Mouse (Mus musculus) lung, adult 2 months (tissue): ENCODE measurements around the gene Gramd1b.

Source experiments
- CTCF ChIP-seq: fragments of 200-500 bp; IDR thresholded peaks from 2 replicates; pipeline ENCODE4 v1.5.1; 2011; ENCODE audit warnings: mild to moderate bottlenecking, low read length, control low read depth; ENCODE audit not compliant: insufficient read depth
- POLR2A ChIP-seq: fragments of 200-500 bp; IDR thresholded peaks from 2 replicates; pipeline ENCODE4 v1.6.1; 2011; ENCODE audit warnings: low read depth, mild to moderate bottlenecking, control low read depth, low read length, borderline replicate concordance; ENCODE audit errors: extremely low read depth

DNA sequence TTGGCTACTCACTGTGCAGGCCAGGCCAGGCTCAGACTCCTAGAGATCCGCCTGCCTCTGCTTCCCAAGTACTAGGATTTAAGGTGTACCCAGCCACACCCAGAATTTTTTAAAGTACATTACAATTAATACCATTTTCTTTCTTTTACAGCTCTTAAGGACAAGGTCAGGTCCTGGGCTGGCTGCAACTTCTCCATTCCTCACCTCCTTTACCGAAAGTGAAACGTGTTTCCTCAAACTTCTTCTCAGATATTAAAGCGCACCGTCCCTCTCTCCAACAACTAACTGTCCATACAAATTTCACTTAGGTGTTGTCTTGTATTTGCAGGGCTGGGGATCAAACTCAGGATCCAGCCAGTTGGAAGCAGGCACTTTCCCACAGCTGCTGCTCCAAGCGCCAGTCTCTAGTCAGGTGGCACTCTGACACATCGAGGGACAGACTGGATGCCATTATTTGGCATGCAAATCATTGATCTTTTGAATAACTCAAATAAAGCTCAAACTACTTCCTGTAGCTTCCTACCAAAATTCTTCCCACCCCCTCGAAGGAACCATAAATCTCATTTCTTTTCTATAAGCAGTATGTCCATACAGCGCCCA lies 188.0 kb downstream of the Gramd1b start:
- no peak for TF ChIP-seq CTCF
- no peak for TF ChIP-seq POLR2A
